Mouse (Mus musculus): ENCODE data around the gene Mamstr. TPM values are rescaled to one million over a fixed set of nuclear protein-coding genes. Genes with fewer than 3 reads are reported as not detected.
A peak's percentile ranks its signal among the peaks of the same experiment; 100 is the strongest.
"Not testable (repeated sequence)": the region's sequence is repeated elsewhere in the genome, so short reads cannot be mapped to it uniquely, and the experiment has no call there.

Gene Mamstr
- polyA plus RNA-seq, 1 experiment from 2014 or later = 1.7 TPM

GRCm38 (mm10) chr7:45654424-45655047 lies 14.8 kb downstream of the Mamstr start:
- Histone ChIP-seq H3K9me3 (ENCODE audit: control insufficient read depth, low read length) (no peaks in the 10 kb centered on the region), H3K4me1 (replicated peaks; ENCODE audit: control insufficient read depth, insufficient read depth, low read length) (no peaks in the 10 kb centered on the region; the same call in 1 of the 2 replicates), H3K36me3 (ENCODE audit: control insufficient read depth, insufficient read depth, low read length) (no peaks in the 10 kb centered on the region), H3K27ac (ENCODE audit: low read depth, low read length) (no peak overlapping the region), H3K4me3 (ENCODE audit: low read depth, low read length) (no peak overlapping the region), H3K4me2 (ENCODE audit: low read depth, low read length, severe bottlenecking) (peak overlapping the region; percentile 24; the same call in 1 of the 2 replicates), H3K9ac (ENCODE audit: low read length) (peak overlapping the region; percentile 43; the same call in 1 of the 2 replicates), H3K27me3 (ENCODE audit: control insufficient read depth, insufficient read depth, low read length) (no peaks in the 10 kb centered on the region)
- ATAC-seq (replicated peaks; ENCODE audit: low FRiP score) (no peak), DNase-seq (ENCODE audit: low spot score) (no peak)
- WGBS = 26% methylated on average over 17 of the region's 17 CpGs

- no peak overlapping the region for H3K27ac ChIP-seq (ENCODE audit: low read depth, low read length)
- no peak overlapping the region for H3K4me2 ChIP-seq (ENCODE audit: low read depth, low read length, severe bottlenecking)
- no peak for DNase-seq (ENCODE audit: low spot score)
- no peaks in the 10 kb centered on the region for H3K4me1 ChIP-seq (replicated peaks; ENCODE audit: control insufficient read depth, insufficient read depth, low read length)
- 86% methylated on average over 11 of the region's 11 CpGs for WGBS
- H3K9ac ChIP-seq (ENCODE audit: low read length) = no peak overlapping the region
- H3K4me3 ChIP-seq (ENCODE audit: low read depth, low read length) = no peak overlapping the region
- no peaks in the 10 kb centered on the region for H3K36me3 ChIP-seq (ENCODE audit: control insufficient read depth, insufficient read depth, low read length)
- no peaks in the 10 kb centered on the region for H3K9me3 ChIP-seq (ENCODE audit: control insufficient read depth, low read length)
- H3K27me3 ChIP-seq (ENCODE audit: control insufficient read depth, insufficient read depth, low read length) = no peaks in the 10 kb centered on the region
- no peak for ATAC-seq (replicated peaks; ENCODE audit: low FRiP score)
Measured at GRCm38 (mm10) chr7:45660746-45661478, 21.1 kb downstream of the Mamstr start.

- not testable (repeated sequence) for H3K4me2 ChIP-seq (ENCODE audit: low read depth, low read length, severe bottlenecking); H3K9me3 ChIP-seq (ENCODE audit: control insufficient read depth, low read length); H3K27ac ChIP-seq (ENCODE audit: low read depth, low read length); H3K4me3 ChIP-seq (ENCODE audit: low read depth, low read length); H3K4me1 ChIP-seq (replicated peaks; ENCODE audit: control insufficient read depth, insufficient read depth, low read length); DNase-seq (ENCODE audit: low spot score); H3K9ac ChIP-seq (ENCODE audit: low read length); ATAC-seq (replicated peaks; ENCODE audit: low FRiP score); H3K27me3 ChIP-seq (ENCODE audit: control insufficient read depth, insufficient read depth, low read length); H3K36me3 ChIP-seq (ENCODE audit: control insufficient read depth, insufficient read depth, low read length)
- 90% methylated on average over 6 of the region's 6 CpGs for WGBS
Measured at GRCm38 (mm10) chr7:45661702-45662101, 21.9 kb downstream of the Mamstr start.

GRCm38 (mm10) chr7:45665303-45666138 lies 25.7 kb downstream of the Mamstr start:
- DNase-seq (ENCODE audit: low spot score) = no peak

GRCm38 (mm10) chr7:45666161-45666560 lies 26.4 kb downstream of the Mamstr start, which contains the start of gene Fut2:
Fut2 (minus strand) TSS chr7:45666394.
- Histone ChIP-seq H3K9ac (ENCODE audit: low read length) (no peak within 1 kb of the TSS), H3K9me3 (ENCODE audit: control insufficient read depth, low read length) (no peaks in the 10 kb centered on the region), H3K4me2 (ENCODE audit: low read depth, low read length, severe bottlenecking) (no peak within 1 kb of the TSS), H3K4me1 (replicated peaks; ENCODE audit: control insufficient read depth, insufficient read depth, low read length) (no peaks in the 10 kb centered on the region), H3K4me3 (ENCODE audit: low read depth, low read length) (no peak within 1 kb of the TSS), H3K27me3 (ENCODE audit: control insufficient read depth, insufficient read depth, low read length) (no peaks in the 10 kb centered on the region), H3K36me3 (ENCODE audit: control insufficient read depth, insufficient read depth, low read length) (no peaks in the 10 kb centered on the region), H3K27ac (ENCODE audit: low read depth, low read length) (no peak within 1 kb of the TSS)
- ATAC-seq (replicated peaks; ENCODE audit: low FRiP score) (no peak), DNase-seq (ENCODE audit: low spot score) (no peak)
- 85% methylated on average over 7 of the region's 7 CpGs for WGBS

More at GRCm38 (mm10) chr7:45665303-45666138, 25.7 kb downstream of the Mamstr start:
- H3K9ac ChIP-seq (ENCODE audit: low read length) = no peak overlapping the region
- H3K9me3 ChIP-seq (ENCODE audit: control insufficient read depth, low read length) = no peaks in the 10 kb centered on the region
- ATAC-seq (replicated peaks; ENCODE audit: low FRiP score) = no peak
- no peak overlapping the region for H3K27ac ChIP-seq (ENCODE audit: low read depth, low read length)
- H3K4me2 ChIP-seq (ENCODE audit: low read depth, low read length, severe bottlenecking) = no peak overlapping the region
- H3K4me1 ChIP-seq (replicated peaks; ENCODE audit: control insufficient read depth, insufficient read depth, low read length) = no peaks in the 10 kb centered on the region
- no peaks in the 10 kb centered on the region for H3K36me3 ChIP-seq (ENCODE audit: control insufficient read depth, insufficient read depth, low read length)
- H3K27me3 ChIP-seq (ENCODE audit: control insufficient read depth, insufficient read depth, low read length) = no peaks in the 10 kb centered on the region
- 64% methylated on average over 13 of the region's 13 CpGs for WGBS
- H3K4me3 ChIP-seq (ENCODE audit: low read depth, low read length) = no peak overlapping the region

GRCm38 (mm10) chr7:45667761-45668160 lies 28.0 kb downstream of the Mamstr start:
- 80% methylated on average over 14 of the region's 14 CpGs for WGBS
- H3K4me2 ChIP-seq (ENCODE audit: low read depth, low read length, severe bottlenecking) = no peak overlapping the region
- no peak overlapping the region for H3K27ac ChIP-seq (ENCODE audit: low read depth, low read length)
- no peaks in the 10 kb centered on the region for H3K36me3 ChIP-seq (ENCODE audit: control insufficient read depth, insufficient read depth, low read length)
- no peak overlapping the region for H3K9ac ChIP-seq (ENCODE audit: low read length)
- H3K4me3 ChIP-seq (ENCODE audit: low read depth, low read length) = no peak overlapping the region
- no peak for DNase-seq (ENCODE audit: low spot score)
- H3K4me1 ChIP-seq (replicated peaks; ENCODE audit: control insufficient read depth, insufficient read depth, low read length) = no peaks in the 10 kb centered on the region
- no peaks in the 10 kb centered on the region for H3K9me3 ChIP-seq (ENCODE audit: control insufficient read depth, low read length)
- H3K27me3 ChIP-seq (ENCODE audit: control insufficient read depth, insufficient read depth, low read length) = no peaks in the 10 kb centered on the region
- no peak for ATAC-seq (replicated peaks; ENCODE audit: low FRiP score)

- no peaks in the 10 kb centered on the region for H3K4me1 ChIP-seq (replicated peaks; ENCODE audit: control insufficient read depth, insufficient read depth, low read length)
- DNase-seq (ENCODE audit: low spot score) = no peak
- H3K4me2 ChIP-seq (ENCODE audit: low read depth, low read length, severe bottlenecking) = no peak overlapping the region
- no peaks in the 10 kb centered on the region for H3K9me3 ChIP-seq (ENCODE audit: control insufficient read depth, low read length)
- H3K36me3 ChIP-seq (ENCODE audit: control insufficient read depth, insufficient read depth, low read length) = no peaks in the 10 kb centered on the region
- 96% methylated on average over 9 of the region's 9 CpGs for WGBS
- no peak overlapping the region for H3K27ac ChIP-seq (ENCODE audit: low read depth, low read length)
- H3K27me3 ChIP-seq (ENCODE audit: control insufficient read depth, insufficient read depth, low read length) = no peaks in the 10 kb centered on the region
- H3K9ac ChIP-seq (ENCODE audit: low read length) = no peak overlapping the region
- no peak overlapping the region for H3K4me3 ChIP-seq (ENCODE audit: low read depth, low read length)
- no peak for ATAC-seq (replicated peaks; ENCODE audit: low FRiP score)
Measured at GRCm38 (mm10) chr7:45668921-45669320, 29.1 kb downstream of the Mamstr start.

- H3K27ac ChIP-seq (ENCODE audit: low read depth, low read length) = no peak overlapping the region
- WGBS = 85% methylated on average over 7 of the region's 7 CpGs
- H3K9me3 ChIP-seq (ENCODE audit: control insufficient read depth, low read length) = no peaks in the 10 kb centered on the region
Measured at GRCm38 (mm10) chr7:45677627-45678295, 38.0 kb downstream of the Mamstr start.

More at GRCm38 (mm10) chr7:45677627-45678295, 38.0 kb downstream of the Mamstr start:
- Histone ChIP-seq H3K4me3 (ENCODE audit: low read depth, low read length) (no peak overlapping the region), H3K4me2 (ENCODE audit: low read depth, low read length, severe bottlenecking) (no peak overlapping the region), H3K9ac (ENCODE audit: low read length) (no peak overlapping the region), H3K4me1 (replicated peaks; ENCODE audit: control insufficient read depth, insufficient read depth, low read length) (no peaks in the 10 kb centered on the region; the same call in 1 of the 2 replicates), H3K27me3 (ENCODE audit: control insufficient read depth, insufficient read depth, low read length) (no peaks in the 10 kb centered on the region), H3K36me3 (ENCODE audit: control insufficient read depth, insufficient read depth, low read length) (no peaks in the 10 kb centered on the region)
- ATAC-seq (replicated peaks; ENCODE audit: low FRiP score) = no peak
- DNase-seq (ENCODE audit: low spot score) = no peak
